Mouse (Mus musculus) lung, postnatal 0 days (tissue): ENCODE measurements at regions not wholly inside any gene's neighbourhood (a gene's known extent, or its start where the extent isn't known, plus 50 kb on each side); places are given as distances from the start of the nearest gene placed in this dataset.

Experiments
- ATAC-seq: fragments of 200-750 bp; cut with Nextera tagmentation; 2 replicates; pipeline ENCODE4 v1.8.0; 2017; ENCODE audit warnings: moderate library complexity
- DNase-seq: peaks from one replicate; pipeline ENCODE4 v3.0.0-alpha.2; 2016; ENCODE audit warnings: low spot score
- H3K27ac ChIP-seq: fragments of 300-500 bp; sonication (generic); 2 replicates; pipeline ENCODE4 v1.5.1; 2014; ENCODE audit warnings: antibody characterized with exemption, mild to moderate bottlenecking, low read length, mixed read lengths
- H3K27me3 ChIP-seq: fragments of 300-500 bp; sonication (generic); replicated peaks from 2 replicates; pipeline ENCODE4 v1.6.1; 2014; ENCODE audit warnings: low read length, mixed read lengths; ENCODE audit not compliant: insufficient read depth
- H3K36me3 ChIP-seq: fragments of 300-500 bp; sonication (generic); 2 replicates; pipeline ENCODE4 v1.6.1; 2014; ENCODE audit warnings: low read length, mixed read lengths; ENCODE audit not compliant: insufficient read depth
- H3K4me1 ChIP-seq: fragments of 300-500 bp; sonication (generic); 2 replicates; pipeline ENCODE4 v1.6.1; 2014; ENCODE audit warnings: antibody characterized with exemption, low read depth, low read length, mixed read lengths; ENCODE audit not compliant: insufficient read depth
- H3K4me2 ChIP-seq: fragments of 300-500 bp; sonication (generic); replicated peaks from 2 replicates; pipeline ENCODE4 v1.6.1; 2014; ENCODE audit warnings: low read depth, mild to moderate bottlenecking, low read length, moderate library complexity, mixed read lengths
- H3K4me3 ChIP-seq: fragments of 300-500 bp; sonication (generic); 2 replicates; pipeline ENCODE4 v1.5.1; 2014; ENCODE audit warnings: low read depth, low read length
- H3K9ac ChIP-seq: fragments of 300-500 bp; sonication (generic); replicated peaks from 2 replicates; pipeline ENCODE4 v1.6.1; 2014; ENCODE audit warnings: low read depth, mild to moderate bottlenecking
- H3K9me3 ChIP-seq: fragments of 300-500 bp; sonication (generic); 2 replicates; pipeline ENCODE4 v1.6.1; 2016; ENCODE audit warnings: low read length, mixed read lengths
- CTCF ChIP-seq: IDR thresholded peaks from 2 replicates; pipeline ENCODE4 v1.5.1; 2016; ENCODE audit warnings: antibody characterized with exemption, mild to moderate bottlenecking
- EP300 ChIP-seq: IDR thresholded peaks from 2 replicates; pipeline ENCODE4 v1.6.1; 2016; ENCODE audit warnings: antibody characterized with exemption, mild to moderate bottlenecking, control low read depth
- WGBS: fragments of 180-500 bp; shearing (Covaris S2); extraction: QIAGEN DNeasy Blood & Tissue Kit; methylation state at CpG from one replicate; pipeline ENCODE4 v1.1.7; 2014; 5-methylcytosine and 5-hydroxymethylcytosine counted together

DNA sequence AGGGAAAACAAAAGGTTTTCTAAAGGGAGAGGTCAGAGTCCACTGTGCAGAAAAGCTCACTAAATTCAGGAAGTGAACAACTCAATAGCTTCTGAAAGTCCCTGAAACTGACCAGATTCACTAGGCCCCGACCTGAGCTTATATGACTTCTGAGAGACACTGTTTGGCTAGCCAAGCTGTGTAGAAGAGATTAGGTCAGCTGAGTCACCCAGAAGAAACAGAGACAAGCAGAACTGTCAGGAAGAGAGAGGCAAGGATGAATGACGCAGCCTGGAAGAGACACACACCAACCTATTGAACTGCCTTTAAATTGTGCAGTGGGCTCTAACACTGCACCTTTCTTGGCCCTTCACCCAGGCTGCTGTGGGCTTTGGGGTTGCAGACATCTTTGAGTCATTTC, 230.4 kb downstream of the Gm21750 start:
- H3K4me3 ChIP-seq, result no peak overlapping the region
- no peaks in the 10 kb centered on the region for H3K4me1 ChIP-seq
- no peak overlapping the region for H3K27ac ChIP-seq
- DNase-seq (no peak), ATAC-seq (no peak)
- no peaks in the 10 kb centered on the region for H3K36me3 ChIP-seq
- TF ChIP-seq CTCF (no peak), EP300 (no peak)
- H3K9ac ChIP-seq, result no peak overlapping the region
- no peak overlapping the region for H3K4me2 ChIP-seq
- 76% methylated on average over 2 of the region's 2 CpGs for WGBS
- H3K27me3 ChIP-seq, result no peaks in the 10 kb centered on the region
- no peaks in the 10 kb centered on the region for H3K9me3 ChIP-seq

DNA sequence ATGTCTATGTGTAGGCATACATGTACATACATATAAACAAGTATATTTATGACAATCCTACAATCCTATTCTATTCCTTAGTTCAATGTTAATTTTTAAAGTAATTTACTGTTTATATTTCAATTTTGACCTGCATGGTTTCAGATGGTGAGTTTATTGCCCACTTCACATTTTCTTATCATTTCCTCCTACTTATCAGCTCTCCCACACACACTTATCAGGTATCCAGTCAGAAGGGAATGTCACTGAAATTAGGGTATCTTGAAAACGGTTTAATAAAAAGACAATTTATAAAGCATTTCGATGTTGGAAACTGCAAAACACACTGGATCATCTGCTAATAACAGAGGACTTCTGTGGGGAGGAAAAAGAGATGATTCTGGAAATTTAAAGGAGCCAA, 233.8 kb downstream of the Gm21750 start:
- H3K27ac ChIP-seq, result no peak overlapping the region
- no peak overlapping the region for H3K4me3 ChIP-seq
- no peak overlapping the region for H3K9ac ChIP-seq
- H3K4me2 ChIP-seq, result no peak overlapping the region
- H3K36me3 ChIP-seq, result no peaks in the 10 kb centered on the region
- H3K4me1 ChIP-seq, result no peaks in the 10 kb centered on the region
- DNase-seq, result no peak
- 46% methylated on average over 2 of the region's 2 CpGs for WGBS
- TF ChIP-seq EP300, result no peak
- TF ChIP-seq CTCF, result no peak
- no peaks in the 10 kb centered on the region for H3K9me3 ChIP-seq
- no peaks in the 10 kb centered on the region for H3K27me3 ChIP-seq
- ATAC-seq, result no peak

GRCm38 (mm10) chr14:73895266-73895665, 234.2 kb downstream of the Gm21750 start:
- Histone ChIP-seq H3K27ac (no peak overlapping the region), H3K36me3 (no peaks in the 10 kb centered on the region), H3K4me3 (no peak overlapping the region), H3K9ac (no peak overlapping the region), H3K27me3 (no peaks in the 10 kb centered on the region), H3K4me2 (no peak overlapping the region), H3K9me3 (no peaks in the 10 kb centered on the region), H3K4me1 (no peaks in the 10 kb centered on the region)
- no peak for TF ChIP-seq EP300
- no peak for TF ChIP-seq CTCF
- DNase-seq, result peak; percentile 39
- 18% methylated on average over 3 of the region's 3 CpGs for WGBS
- ATAC-seq, result peak; percentile 43

GRCm38 (mm10) chr14:73899078-73899477, 238.1 kb downstream of the Gm21750 start:
- DNase-seq, result no peak
- ATAC-seq, result no peak
- H3K4me2 ChIP-seq, result no peak overlapping the region
- H3K27me3 ChIP-seq, result no peaks in the 10 kb centered on the region
- TF ChIP-seq EP300 (no peak), CTCF (no peak)
- H3K9me3 ChIP-seq, result no peaks in the 10 kb centered on the region
- no peak overlapping the region for H3K27ac ChIP-seq
- no peak overlapping the region for H3K9ac ChIP-seq
- H3K36me3 ChIP-seq, result no peaks in the 10 kb centered on the region
- no peaks in the 10 kb centered on the region for H3K4me1 ChIP-seq
- H3K4me3 ChIP-seq, result no peak overlapping the region

DNA sequence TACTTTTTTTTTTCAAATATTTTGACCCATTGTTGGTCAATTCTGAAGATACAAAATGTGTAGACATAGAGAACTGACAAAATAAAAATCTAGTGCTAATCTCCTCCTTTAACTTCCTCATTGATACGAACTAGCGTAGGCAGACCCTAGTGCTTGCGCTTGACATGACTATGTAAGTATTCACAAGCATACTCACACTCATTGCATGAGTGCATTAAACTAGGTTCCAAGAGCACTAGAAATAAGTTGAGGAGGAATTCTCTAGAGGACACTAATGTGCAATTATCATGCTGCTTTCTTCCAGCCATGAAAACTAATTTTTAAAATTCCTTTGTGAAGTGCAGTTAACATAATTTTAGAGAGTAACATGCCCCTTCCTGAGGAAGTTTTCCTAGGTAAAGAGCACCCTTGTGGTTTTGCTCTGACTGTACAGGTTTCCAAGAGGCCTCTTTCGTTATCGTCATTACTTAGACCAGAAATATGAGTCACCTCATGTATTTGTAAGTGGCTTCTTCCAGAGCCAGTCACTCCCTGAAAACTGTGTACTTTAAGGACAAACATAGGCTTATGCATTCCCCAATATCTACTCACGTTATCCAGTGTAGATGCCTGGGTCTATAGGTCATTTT, 241.2 kb downstream of the Gm21750 start:
- DNase-seq, result peak; percentile 75
- 53% methylated on average over 6 of the region's 6 CpGs for WGBS
- H3K9ac ChIP-seq, result no peak overlapping the region
- no peaks in the 10 kb centered on the region for H3K4me1 ChIP-seq
- H3K4me2 ChIP-seq, result no peak overlapping the region
- no peaks in the 10 kb centered on the region for H3K9me3 ChIP-seq
- H3K36me3 ChIP-seq, result no peaks in the 10 kb centered on the region
- no peak overlapping the region for H3K4me3 ChIP-seq
- no peaks in the 10 kb centered on the region for H3K27me3 ChIP-seq
- no peak overlapping the region for H3K27ac ChIP-seq
- peak; percentile 96 for ATAC-seq
- TF ChIP-seq EP300 (peak; percentile 92), CTCF (no peak)

DNA sequence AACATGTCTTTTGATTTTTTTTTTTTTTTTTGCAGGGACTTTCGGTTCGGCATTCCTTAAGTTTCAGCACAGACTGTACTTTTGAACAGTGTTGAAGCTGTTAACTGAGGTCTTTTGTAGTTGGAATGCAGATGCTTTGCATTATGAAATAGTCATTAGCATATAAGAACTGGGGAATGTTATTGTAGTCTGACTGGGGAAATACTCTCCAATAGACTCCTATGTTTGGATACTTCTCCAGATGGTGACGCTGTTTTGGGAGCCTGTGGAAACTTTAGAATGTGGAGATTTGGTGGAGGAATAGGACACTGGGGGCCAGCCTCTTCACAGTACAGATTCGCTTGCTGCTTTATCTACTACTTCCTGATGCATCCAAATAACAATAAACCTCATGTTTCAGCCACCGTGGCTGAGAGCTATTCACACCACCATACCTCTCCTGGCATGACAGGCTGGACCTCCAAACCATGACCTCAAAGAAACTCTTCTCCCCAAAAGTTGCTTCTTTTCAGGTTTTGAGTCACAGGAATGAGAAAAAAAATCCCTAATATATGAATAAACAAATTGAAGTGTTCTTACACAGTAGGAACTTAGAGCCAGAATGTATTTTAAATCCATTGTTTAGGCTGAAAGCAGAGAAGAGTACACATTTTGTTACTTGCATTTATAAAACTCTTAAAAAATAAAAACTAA, 252.9 kb downstream of the Gm21750 start:
- no peaks in the 10 kb centered on the region for H3K4me1 ChIP-seq
- TF ChIP-seq EP300 (no peak), CTCF (no peak)
- DNase-seq, result peak; percentile 43
- no peak overlapping the region for H3K9ac ChIP-seq
- no peaks in the 10 kb centered on the region for H3K36me3 ChIP-seq
- no peaks in the 10 kb centered on the region for H3K9me3 ChIP-seq
- H3K4me2 ChIP-seq, result no peak overlapping the region
- H3K27me3 ChIP-seq, result no peaks in the 10 kb centered on the region
- peak; percentile 69 for ATAC-seq
- H3K4me3 ChIP-seq, result no peak overlapping the region
- 56% methylated on average over 5 of the region's 5 CpGs for WGBS
- no peak overlapping the region for H3K27ac ChIP-seq
